Mouse (Mus musculus) heart, postnatal 14 days (tissue): Measurements from ENCODE around the gene Elane. TPM values are rescaled to one million over a fixed set of nuclear protein-coding genes. Genes with fewer than 3 reads are reported as not detected.

Source experiments
- microRNA-seq, 2 experiments: library from miRNA; unstranded; fragments of <30 nt; microRNA quantifications; one replicate each; pipeline ENCODE4 v1.2.0; 2021 to 2022
- total RNA-seq, 2 experiments: library from RNA; stranded (reverse); gene quantifications; 2 replicates each; pipeline ENCODE4 v1.2.3; 2021

Gene Elane
- total RNA-seq, 2 experiments from 2014 or later = not detected

Small RNA genes lying within 50 kb of the gene (microRNA-seq; reads per million reads assigned to microRNA genes)
- 0 reads per million in 2 experiments for gene Mir6910

Other genes with a start within 250 kb of the Elane start
- 1 to 10 TPM; 3.5 to 4.0 TPM for gene Shc2, start 248.3 kb upstream of the Elane start, total RNA-seq
- gene Odf3l2, start 240.5 kb upstream of the Elane start, total RNA-seq = not detected
- gene Madcam1, start 221.7 kb upstream of the Elane start, total RNA-seq = under 1 TPM in 1 of 2 experiments, not detected in 1; 0.37 TPM
- 10 to 100 TPM; 21.7 to 23.0 TPM for gene Tpgs1, start 216.9 kb upstream of the Elane start, total RNA-seq
- gene Cdc34, start 204.1 kb upstream of the Elane start, total RNA-seq = 100 to 1,000 TPM; 158 to 159 TPM
- gene Gzmm, start 197.2 kb upstream of the Elane start, total RNA-seq = 1 to 10 TPM; 4.5 to 5.4 TPM
- 1,000 to 10,000 TPM; 1,285 to 1,330 TPM for gene Bsg, start 181.8 kb upstream of the Elane start, total RNA-seq
- 10 to 100 TPM; 35.7 to 38.7 TPM for gene Hcn2, start 169.6 kb upstream of the Elane start, total RNA-seq
- 10 to 100 TPM; 45.3 to 46.8 TPM for gene Polrmt, start 139.7 kb upstream of the Elane start, total RNA-seq
- not detected for gene Fgf22, start 131.2 kb upstream of the Elane start, total RNA-seq
- 10 to 100 TPM; 25.9 to 26.7 TPM for gene Rnf126, start 119.3 kb upstream of the Elane start, total RNA-seq
- 1 to 10 TPM; 2.8 to 3.4 TPM for gene Fstl3, start 109.0 kb upstream of the Elane start, total RNA-seq
- under 1 TPM in 1 of 2 experiments, not detected in 1; 0.51 TPM for gene Prss57, start 95.3 kb upstream of the Elane start, total RNA-seq
- 10 to 100 TPM; 71.8 to 86.5 TPM for gene Palm, start 92.7 kb upstream of the Elane start, total RNA-seq
- gene Misp, start 65.3 kb upstream of the Elane start, total RNA-seq = under 1 TPM; 0.26 to 0.54 TPM
- gene Ptbp1, start 31.8 kb upstream of the Elane start, total RNA-seq = 10 to 100 TPM; 82.2 TPM
- gene Prtn3, start 11.8 kb upstream of the Elane start, total RNA-seq = under 1 TPM in 1 of 2 experiments, not detected in 1; 0.29 TPM
- under 1 TPM; 0.20 to 0.29 TPM for gene Plppr3, start 11.6 kb upstream of the Elane start, total RNA-seq
- 10 to 100 TPM; 14.2 to 77.3 TPM for gene Cfd, start 4.6 kb downstream of the Elane start, total RNA-seq
- gene Med16, start 22.7 kb downstream of the Elane start, total RNA-seq = 10 to 100 TPM; 48.3 to 51.5 TPM
- not detected for gene Gm26602, start 24.6 kb downstream of the Elane start, total RNA-seq
- under 1 TPM; 0.41 to 0.43 TPM for gene Kiss1r, start 30.7 kb downstream of the Elane start, total RNA-seq
- gene R3hdm4, start 35.0 kb downstream of the Elane start, total RNA-seq = 10 to 100 TPM; 81.8 to 93.4 TPM
- 1 to 10 TPM; 2.2 to 2.6 TPM for gene Arid3a, start 40.8 kb downstream of the Elane start, total RNA-seq
- 10 to 100 TPM; 21.7 to 24.0 TPM for gene Wdr18, start 73.9 kb downstream of the Elane start, total RNA-seq
- under 1 TPM; 0.10 to 0.19 TPM for gene Grin3b, start 84.5 kb downstream of the Elane start, total RNA-seq
- 100 to 1,000 TPM; 124 to 125 TPM for gene Tmem259, start 98.1 kb downstream of the Elane start, total RNA-seq
- 10 to 100 TPM; 36.2 to 45.9 TPM for gene Cnn2, start 102.3 kb downstream of the Elane start, total RNA-seq
- gene Abca7, start 110.2 kb downstream of the Elane start, total RNA-seq = 1 to 10 TPM; 7.0 to 8.5 TPM
- gene Arhgap45, start 130.4 kb downstream of the Elane start, total RNA-seq = 10 to 100 TPM in 1 of 2 experiments, 1 to 10 TPM in 1; 4.9 to 11.3 TPM
- gene Polr2e, start 153.5 kb downstream of the Elane start, total RNA-seq = 10 to 100 TPM; 68.6 to 73.5 TPM
- 100 to 1,000 TPM; 636 to 681 TPM for gene Gpx4, start 160.9 kb downstream of the Elane start, total RNA-seq
- gene Sbno2, start 219.3 kb downstream of the Elane start, total RNA-seq = 10 to 100 TPM; 13.5 to 14.0 TPM
- 100 to 1,000 TPM; 105 to 118 TPM for gene Stk11, start 229.6 kb downstream of the Elane start, total RNA-seq